Mouse (Mus musculus) limb, embryonic 10.5 days (tissue): ENCODE results near the gene Camkmt. TPM values are rescaled to one million over a fixed set of nuclear protein-coding genes. Genes with fewer than 3 reads are reported as not detected.

Source experiments
- DNase-seq: peaks from one replicate; pipeline ENCODE4 v3.0.0-alpha.2; 2017; ENCODE audit warnings: low spot score
- H3K27ac ChIP-seq: fragments of 300-500 bp; sonication (generic); 2 replicates; pipeline ENCODE4 v1.5.1; 2016; ENCODE audit warnings: mild to moderate bottlenecking
- H3K27me3 ChIP-seq: fragments of 300-500 bp; sonication (generic); 2 replicates; pipeline ENCODE4 v1.6.1; 2016; ENCODE audit warnings: low read depth, mild to moderate bottlenecking; ENCODE audit not compliant: poor library complexity, severe bottlenecking
- H3K36me3 ChIP-seq: fragments of 300-500 bp; sonication (generic); 2 replicates; pipeline ENCODE4 v1.6.1; 2016; ENCODE audit warnings: mild to moderate bottlenecking, moderate library complexity
- H3K4me1 ChIP-seq: fragments of 300-500 bp; sonication (generic); 2 replicates; pipeline ENCODE4 v1.6.1; 2016
- H3K4me3 ChIP-seq: fragments of 300-500 bp; sonication (generic); 2 replicates; pipeline ENCODE4 v1.5.1; 2016; ENCODE audit warnings: mild to moderate bottlenecking, moderate library complexity
- H3K9me3 ChIP-seq: fragments of 300-500 bp; sonication (generic); replicated peaks from 2 replicates; pipeline ENCODE4 v1.6.1; 2016; ENCODE audit warnings: mild to moderate bottlenecking
- WGBS: fragments of 180-500 bp; shearing (Covaris S2); methylation state at CpG from one replicate; pipeline ENCODE4 v1.1.7; 2016; 5-methylcytosine and 5-hydroxymethylcytosine counted together
- polyA plus RNA-seq: library from polyadenylated mRNA; unstranded; fragments of >200 nt; fragmentation: Nextera tagmentation; extraction: Ambion mirVana; gene quantifications from 2 replicates; pipeline ENCODE4 v1.2.1, GENCODE M21; 2016

Camkmt gene
- polyA plus RNA-seq, 1 experiment from 2014 or later = 11.4 TPM

GRCm38 (mm10) chr17:85100232-85100631 is 9.9 kb downstream of the Camkmt start:
- Histone ChIP-seq H3K27me3 (no peaks in the 10 kb centered on the region), H3K4me1 (no peaks in the 10 kb centered on the region), H3K36me3 (peaks cover 28% of the 10 kb centered on the region), H3K9me3 (no peaks in the 10 kb centered on the region), H3K27ac (no peak overlapping the region), H3K4me3 (no peak overlapping the region)
- 87% methylated on average over 3 of the region's 3 CpGs for WGBS
- DNase-seq = no peak

GRCm38 (mm10) chr17:85101751-85102150 is 11.4 kb downstream of the Camkmt start:
- no peaks in the 10 kb centered on the region for H3K4me1 ChIP-seq
- H3K36me3 ChIP-seq = peaks cover 28% of the 10 kb centered on the region
- no peaks in the 10 kb centered on the region for H3K9me3 ChIP-seq
- DNase-seq = no peak
- H3K27ac ChIP-seq = no peak overlapping the region
- no peak overlapping the region for H3K4me3 ChIP-seq
- 83% methylated on average over 7 of the region's 7 CpGs for WGBS
- H3K27me3 ChIP-seq = no peaks in the 10 kb centered on the region

DNA sequence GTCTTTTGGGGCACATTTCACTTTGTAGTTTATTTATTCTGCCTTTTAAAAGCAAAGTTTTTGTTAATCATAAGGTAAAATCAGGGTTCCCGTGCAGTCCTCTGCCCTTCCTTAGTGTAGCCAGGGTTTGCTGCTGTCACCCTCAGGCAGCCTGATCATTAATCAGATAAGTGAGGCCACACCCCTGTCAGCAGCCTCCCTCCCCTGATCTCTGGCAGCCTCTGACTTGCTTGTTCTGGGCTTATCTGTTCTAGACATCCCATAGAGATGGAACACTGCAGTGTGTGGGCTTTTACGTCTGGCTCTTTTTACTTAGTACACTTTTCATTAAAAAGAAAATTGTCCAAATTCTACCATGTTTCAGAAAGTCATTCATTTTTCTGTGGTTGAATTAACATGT is 13.0 kb downstream of the Camkmt start:
- no peaks in the 10 kb centered on the region for H3K27me3 ChIP-seq
- no peaks in the 10 kb centered on the region for H3K4me1 ChIP-seq
- no peak overlapping the region for H3K4me3 ChIP-seq
- DNase-seq = no peak
- H3K36me3 ChIP-seq = peaks cover 15% of the 10 kb centered on the region
- H3K27ac ChIP-seq = no peak overlapping the region
- 32% methylated on average over 2 of the region's 2 CpGs for WGBS
- H3K9me3 ChIP-seq = no peaks in the 10 kb centered on the region

DNA sequence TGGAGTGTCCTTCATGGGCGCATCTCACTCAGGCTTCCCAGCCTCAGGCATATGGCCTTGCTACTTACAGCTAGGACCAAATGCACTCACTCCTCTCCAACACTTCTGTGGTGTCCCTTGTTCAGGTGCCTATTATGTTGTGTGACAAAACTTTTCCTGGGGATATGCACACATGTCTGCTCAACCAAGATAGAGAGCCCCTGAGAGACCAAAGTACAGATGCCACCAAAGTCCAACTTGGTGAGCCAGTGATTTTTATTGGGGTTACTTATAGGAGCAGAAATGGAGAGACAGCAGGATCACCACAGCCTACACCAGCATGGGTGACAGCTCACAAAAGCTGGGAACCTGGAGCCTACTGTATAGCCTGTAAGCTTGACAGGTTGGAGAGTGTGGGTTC is 20.3 kb downstream of the Camkmt start:
- Histone ChIP-seq H3K36me3 (no peaks in the 10 kb centered on the region), H3K27ac (no peak overlapping the region), H3K4me3 (no peak overlapping the region), H3K4me1 (no peaks in the 10 kb centered on the region), H3K27me3 (no peaks in the 10 kb centered on the region), H3K9me3 (no peaks in the 10 kb centered on the region)
- DNase-seq = no peak
- 100% methylated on average over 1 of the region's 1 CpGs for WGBS

- H3K9me3 ChIP-seq = no peaks in the 10 kb centered on the region
- WGBS = 86% methylated on average over 8 of the region's 8 CpGs
- no peaks in the 10 kb centered on the region for H3K4me1 ChIP-seq
- no peak overlapping the region for H3K4me3 ChIP-seq
- H3K36me3 ChIP-seq = no peaks in the 10 kb centered on the region
- no peaks in the 10 kb centered on the region for H3K27me3 ChIP-seq
- no peak for DNase-seq
- no peak overlapping the region for H3K27ac ChIP-seq
These were observed 23.1 kb downstream of the Camkmt start for GRCm38 (mm10) chr17:85113441-85113840.

DNA sequence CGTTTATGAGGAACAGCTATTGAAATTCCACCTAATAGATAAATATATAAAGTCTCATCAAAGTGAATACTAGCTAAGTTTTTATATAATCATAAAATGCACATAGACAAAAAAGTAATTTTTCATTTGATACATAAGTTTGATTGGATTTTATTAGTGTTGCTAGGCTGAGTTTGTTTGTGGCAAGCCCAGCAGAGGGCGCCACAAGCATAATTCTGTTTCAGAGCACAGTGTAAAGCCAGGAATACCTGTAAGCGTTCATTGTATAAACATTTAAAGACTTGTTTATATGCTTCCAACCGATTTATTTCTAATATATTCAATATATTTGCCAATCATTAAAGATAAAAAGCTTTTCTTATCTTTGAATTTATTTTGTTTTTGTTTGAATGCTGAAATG is 26.3 kb downstream of the Camkmt start:
- peak; percentile 64 for DNase-seq
- Histone ChIP-seq H3K36me3 (no peaks in the 10 kb centered on the region), H3K27me3 (no peaks in the 10 kb centered on the region), H3K27ac (no peak overlapping the region), H3K9me3 (no peaks in the 10 kb centered on the region), H3K4me3 (no peak overlapping the region), H3K4me1 (no peaks in the 10 kb centered on the region)
- WGBS = 40% methylated on average over 4 of the region's 4 CpGs

GRCm38 (mm10) chr17:85138393-85138792 is 48.0 kb downstream of the Camkmt start:
- DNase-seq = no peak
- 89% methylated on average over 1 of the region's 1 CpGs for WGBS
- Histone ChIP-seq H3K4me1 (no peaks in the 10 kb centered on the region), H3K4me3 (no peak overlapping the region), H3K36me3 (no peaks in the 10 kb centered on the region), H3K27ac (no peak overlapping the region), H3K27me3 (no peaks in the 10 kb centered on the region), H3K9me3 (no peaks in the 10 kb centered on the region)

- Histone ChIP-seq H3K9me3 (no peaks in the 10 kb centered on the region), H3K36me3 (no peaks in the 10 kb centered on the region), H3K27me3 (no peaks in the 10 kb centered on the region), H3K4me1 (no peaks in the 10 kb centered on the region), H3K4me3 (no peak overlapping the region), H3K27ac (no peak overlapping the region)
- DNase-seq = no peak
- 75% methylated on average over 3 of the region's 3 CpGs for WGBS
These were observed 51.3 kb downstream of the Camkmt start for GRCm38 (mm10) chr17:85141621-85142020.

DNA sequence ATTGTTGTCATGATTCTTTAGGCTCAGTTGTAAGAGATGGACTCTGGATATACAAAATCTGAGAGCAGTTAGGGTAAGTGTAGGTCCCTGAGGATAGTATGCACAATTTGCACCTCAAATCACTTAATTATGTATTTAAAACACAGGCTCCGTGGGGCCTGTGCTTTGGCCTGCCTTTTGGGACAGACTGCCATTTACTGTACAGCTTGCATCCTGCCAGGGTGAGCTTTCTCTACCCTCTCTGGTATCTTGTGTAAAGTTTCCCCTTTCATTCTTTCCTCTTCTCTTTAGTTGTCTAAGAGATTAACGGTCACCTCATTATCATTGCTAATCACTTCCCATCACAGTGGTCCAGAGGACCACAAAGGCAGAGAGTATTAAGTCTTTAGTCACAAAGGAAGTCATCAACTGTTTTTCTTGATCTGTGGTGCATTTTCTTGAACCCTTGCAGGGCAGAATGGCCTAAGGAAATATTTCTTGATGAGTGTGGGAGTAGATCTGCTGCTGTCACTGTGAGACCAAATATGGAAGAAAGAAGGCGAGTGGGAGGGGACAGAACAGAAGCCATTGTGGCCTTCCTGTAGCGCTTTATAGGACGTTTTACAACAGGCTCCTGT is 52.3 kb downstream of the Camkmt start:
- H3K27ac ChIP-seq = no peak overlapping the region

DNA sequence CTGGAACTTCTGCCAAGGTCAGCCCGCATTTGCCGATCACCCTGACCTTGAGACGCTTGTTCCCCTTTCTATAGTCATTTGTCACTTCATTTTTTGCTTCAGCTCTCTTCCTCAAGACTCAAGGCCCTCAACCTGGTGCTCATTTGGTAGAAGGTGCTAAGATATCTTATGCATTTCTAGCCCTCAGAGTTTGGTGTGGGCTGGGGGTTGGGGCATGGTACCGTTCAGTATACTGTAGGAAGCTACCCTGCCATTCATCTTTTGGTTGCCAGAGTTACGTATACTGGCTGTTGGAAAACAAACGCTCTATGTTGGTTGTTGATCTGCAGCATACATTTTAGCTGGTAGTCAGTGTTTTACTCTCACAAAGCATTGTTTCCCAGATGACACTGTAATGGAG is 53.8 kb downstream of the Camkmt start:
- Histone ChIP-seq H3K36me3 (no peaks in the 10 kb centered on the region), H3K4me3 (no peak overlapping the region), H3K27me3 (no peaks in the 10 kb centered on the region), H3K27ac (no peak overlapping the region), H3K4me1 (no peaks in the 10 kb centered on the region), H3K9me3 (no peaks in the 10 kb centered on the region)
- 95% methylated on average over 6 of the region's 6 CpGs for WGBS
- DNase-seq = no peak

More for the DNA sequence above, 52.3 kb downstream of the Camkmt start:
- no peaks in the 10 kb centered on the region for H3K36me3 ChIP-seq
- WGBS = 59% methylated on average over 5 of the region's 5 CpGs
- H3K27me3 ChIP-seq = no peaks in the 10 kb centered on the region
- no peak for DNase-seq
- no peak overlapping the region for H3K4me3 ChIP-seq
- no peaks in the 10 kb centered on the region for H3K9me3 ChIP-seq
- H3K4me1 ChIP-seq = no peaks in the 10 kb centered on the region

- WGBS = 88% methylated on average over 1 of the region's 1 CpGs
- no peaks in the 10 kb centered on the region for H3K36me3 ChIP-seq
These were observed 58.0 kb downstream of the Camkmt start for GRCm38 (mm10) chr17:85148348-85148747.

DNA sequence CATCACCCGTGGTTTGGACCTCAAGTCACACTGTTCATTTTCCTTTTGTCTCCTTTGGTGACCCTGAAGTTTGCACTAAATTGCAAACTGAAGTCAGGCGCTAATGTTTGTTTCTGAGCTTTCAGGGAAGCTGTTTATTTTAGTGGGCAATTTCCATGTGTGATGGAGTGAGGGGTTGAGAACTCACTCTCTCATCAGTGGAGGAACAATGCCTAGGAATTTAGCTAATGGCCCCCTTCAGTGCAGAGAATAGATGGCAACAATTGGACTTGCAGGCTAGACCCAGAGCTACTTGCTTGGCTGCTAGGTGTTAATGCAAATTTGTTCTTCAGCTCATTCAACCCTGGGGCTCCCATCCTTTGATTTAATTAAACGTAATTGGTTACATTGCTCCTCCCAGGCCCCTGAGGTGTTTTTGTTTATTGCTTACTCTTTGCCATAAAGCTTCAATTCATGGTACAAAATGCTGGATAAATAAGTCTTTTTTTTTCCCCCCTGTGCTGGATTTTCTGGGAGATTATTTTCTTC is 58.9 kb downstream of the Camkmt start:
- H3K27ac ChIP-seq = no peak overlapping the region
- H3K36me3 ChIP-seq = no peaks in the 10 kb centered on the region
- H3K9me3 ChIP-seq = no peaks in the 10 kb centered on the region
- no peak for DNase-seq
- 16% methylated on average over 3 of the region's 3 CpGs for WGBS
- H3K4me3 ChIP-seq = no peak overlapping the region
- no peaks in the 10 kb centered on the region for H3K27me3 ChIP-seq
- H3K4me1 ChIP-seq = 0 out of 2 replicates have a peak, but pooled peaks cover 14% of the 10 kb centered on the region

More at GRCm38 (mm10) chr17:85148348-85148747, 58.0 kb downstream of the Camkmt start:
- no peaks in the 10 kb centered on the region for H3K9me3 ChIP-seq
- H3K4me1 ChIP-seq = 0 out of 2 replicates have a peak, but pooled peaks cover 14% of the 10 kb centered on the region
- no peaks in the 10 kb centered on the region for H3K27me3 ChIP-seq
- DNase-seq = no peak
- no peak overlapping the region for H3K27ac ChIP-seq
- no peak overlapping the region for H3K4me3 ChIP-seq

DNA sequence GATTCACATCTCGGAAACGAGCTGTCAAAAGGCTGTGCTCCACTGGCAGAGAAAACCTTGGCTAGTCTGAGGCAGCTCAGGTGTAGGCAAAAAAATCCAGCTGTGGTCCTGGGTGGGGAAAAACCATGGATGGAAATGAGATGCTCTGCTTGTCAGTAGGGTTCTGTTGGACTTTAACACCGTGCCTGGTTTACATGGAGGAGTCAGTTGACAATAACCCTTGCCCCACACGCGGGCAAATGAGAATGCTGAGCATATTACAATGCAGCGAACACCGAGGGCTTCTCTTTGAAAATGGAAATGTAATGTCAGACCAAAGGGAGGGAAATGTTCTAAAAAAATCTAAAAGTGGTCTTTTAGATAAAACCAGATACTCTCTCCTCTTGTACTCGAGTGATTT is 60.9 kb downstream of the Camkmt start:
- 69% methylated on average over 8 of the region's 8 CpGs for whole genome bisulfite sequencing
- Histone ChIP-seq H3K27ac (no peak overlapping the region), H3K4me1 (0 out of 2 replicates have a peak, but pooled peaks cover 14% of the 10 kb centered on the region), H3K4me3 (no peak overlapping the region), H3K36me3 (no peaks in the 10 kb centered on the region), H3K9me3 (no peaks in the 10 kb centered on the region), H3K27me3 (no peaks in the 10 kb centered on the region)
- DNase-seq = no peak

- H3K4me1 ChIP-seq = no peaks in the 10 kb centered on the region
- no peak for DNase-seq
- 70% methylated on average over 4 of the region's 4 CpGs for WGBS
These were observed 67.8 kb downstream of the Camkmt start for GRCm38 (mm10) chr17:85158202-85158601.

More at GRCm38 (mm10) chr17:85158202-85158601, 67.8 kb downstream of the Camkmt start:
- H3K27me3 ChIP-seq = no peaks in the 10 kb centered on the region
- H3K36me3 ChIP-seq = no peaks in the 10 kb centered on the region
- no peak overlapping the region for H3K27ac ChIP-seq
- no peak overlapping the region for H3K4me3 ChIP-seq
- H3K9me3 ChIP-seq = no peaks in the 10 kb centered on the region
